Mouse (Mus musculus): ENCODE measurements around the gene Tenm4.

The Tenm4 gene

GRCm38 (mm10) chr7:96476987-96477613 lies 306.1 kb downstream of the Tenm4 start:
- DNase-seq (ENCODE audit: low spot score in 2 of 2): no peak

- no peak for DNase-seq (ENCODE audit: low spot score in 2 of 2)
Measured at GRCm38 (mm10) chr7:96479139-96479538, 308.1 kb downstream of the Tenm4 start.

- DNase-seq (ENCODE audit: low spot score in 2 of 2): no peak
Measured at GRCm38 (mm10) chr7:96480351-96480983, 309.4 kb downstream of the Tenm4 start.

GRCm38 (mm10) chr7:96482953-96483352 lies 311.9 kb downstream of the Tenm4 start:
- DNase-seq (ENCODE audit: low spot score in 2 of 2): no peak

DNA sequence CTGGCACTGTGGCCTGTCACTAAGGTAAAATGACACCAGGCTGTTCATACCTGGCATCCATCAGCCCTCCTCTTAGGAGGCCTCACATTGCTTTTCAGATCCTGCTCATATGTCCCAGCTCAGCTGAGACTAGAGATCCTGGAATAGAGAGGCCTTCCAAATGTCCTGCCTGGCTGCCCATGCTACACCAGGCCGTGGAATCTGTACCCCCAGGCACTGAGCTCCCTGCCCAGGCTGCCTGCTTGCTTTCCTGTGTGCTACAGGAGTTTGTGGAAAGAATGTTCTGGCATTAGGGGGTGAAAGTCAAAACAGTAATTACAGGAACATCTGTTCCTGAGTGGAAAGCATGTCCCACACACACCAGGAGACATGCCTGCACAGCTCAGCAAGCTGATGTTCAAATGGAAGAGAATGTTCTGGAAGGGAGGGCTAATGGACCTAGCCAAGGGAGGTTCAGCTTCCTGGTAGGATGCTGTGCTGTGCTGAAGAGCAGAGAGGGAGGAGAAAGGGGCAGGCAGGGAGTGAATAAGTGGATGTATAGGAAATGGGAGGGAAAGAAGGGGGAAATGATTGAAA lies 313.0 kb downstream of the Tenm4 start:
- no peak for DNase-seq (ENCODE audit: low spot score in 2 of 2)

GRCm38 (mm10) chr7:96489348-96490076 lies 318.5 kb downstream of the Tenm4 start:
- no peak for DNase-seq (ENCODE audit: low spot score in 2 of 2)

DNA sequence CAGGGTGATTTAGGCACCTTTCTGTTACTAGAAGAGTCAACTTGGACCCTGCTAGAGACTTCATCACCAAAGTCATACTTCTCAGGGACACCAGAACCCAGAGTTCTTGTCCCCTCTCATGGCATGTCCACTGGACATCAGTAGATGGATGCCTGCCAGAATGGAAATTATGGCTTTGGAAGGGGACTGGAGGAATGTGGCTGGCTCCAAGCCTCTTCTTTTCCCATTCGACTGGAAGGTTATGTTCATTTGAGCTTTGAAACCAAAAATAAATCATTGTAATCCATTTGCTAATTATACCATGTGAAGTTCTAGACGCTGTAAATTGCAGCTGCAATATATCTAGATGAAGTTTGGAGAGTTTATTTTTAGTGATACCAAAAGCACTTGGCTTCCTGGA lies 320.9 kb downstream of the Tenm4 start:
- DNase-seq (ENCODE audit: low spot score in 2 of 2): no peak

DNA sequence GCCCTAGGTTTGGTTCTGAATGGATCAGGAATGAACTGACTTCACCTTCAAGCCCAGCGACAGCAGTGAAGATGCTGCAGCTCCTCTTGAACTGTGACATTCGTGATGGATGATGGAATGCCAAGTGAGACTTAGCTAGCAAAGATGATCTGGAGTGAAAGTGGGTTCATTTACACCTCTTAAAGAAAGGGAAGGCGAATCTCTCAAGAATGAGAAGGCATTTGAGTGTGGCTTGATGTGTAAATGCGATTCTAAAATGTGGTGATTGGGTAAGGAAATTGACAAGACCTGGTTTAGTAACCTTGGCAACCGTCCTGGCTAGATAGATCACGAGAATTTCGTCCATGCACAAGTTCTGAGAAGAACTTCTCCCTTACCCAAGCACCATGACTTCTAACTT lies 321.6 kb downstream of the Tenm4 start:
- no peak for DNase-seq (ENCODE audit: low spot score in 2 of 2)

GRCm38 (mm10) chr7:96494057-96494456 lies 323.0 kb downstream of the Tenm4 start:
- DNase-seq (ENCODE audit: low spot score in 2 of 2): no peak

GRCm38 (mm10) chr7:96500108-96500507 lies 329.1 kb downstream of the Tenm4 start:
- no peak for DNase-seq (ENCODE audit: low spot score in 2 of 2)

DNA sequence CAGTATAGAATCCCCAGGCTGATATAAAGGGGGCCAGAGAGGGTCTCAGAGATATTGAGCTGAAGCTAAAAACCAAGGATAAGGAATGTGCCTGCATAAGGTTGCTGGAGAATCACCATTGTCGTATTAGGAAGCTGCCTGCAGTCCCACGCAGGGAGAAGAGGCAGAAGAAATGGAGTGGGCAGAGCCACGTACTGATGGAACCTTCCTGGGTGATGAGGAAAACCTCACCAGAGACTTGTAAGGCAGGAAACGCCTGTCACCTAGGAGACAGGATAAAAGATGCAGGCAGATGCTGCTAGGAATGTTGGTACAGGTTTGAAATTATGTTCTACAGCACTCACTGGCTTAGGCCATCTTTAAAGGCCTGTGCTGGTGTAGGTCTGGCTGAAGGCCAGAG lies 329.8 kb downstream of the Tenm4 start:
- no peak for DNase-seq (ENCODE audit: low spot score in 2 of 2)

GRCm38 (mm10) chr7:96502321-96502973 lies 331.4 kb downstream of the Tenm4 start:
- no peak for DNase-seq (ENCODE audit: low spot score in 2 of 2)

- no peak for DNase-seq (ENCODE audit: low spot score in 2 of 2)
Measured at GRCm38 (mm10) chr7:96505538-96505937, 334.5 kb downstream of the Tenm4 start.

DNA sequence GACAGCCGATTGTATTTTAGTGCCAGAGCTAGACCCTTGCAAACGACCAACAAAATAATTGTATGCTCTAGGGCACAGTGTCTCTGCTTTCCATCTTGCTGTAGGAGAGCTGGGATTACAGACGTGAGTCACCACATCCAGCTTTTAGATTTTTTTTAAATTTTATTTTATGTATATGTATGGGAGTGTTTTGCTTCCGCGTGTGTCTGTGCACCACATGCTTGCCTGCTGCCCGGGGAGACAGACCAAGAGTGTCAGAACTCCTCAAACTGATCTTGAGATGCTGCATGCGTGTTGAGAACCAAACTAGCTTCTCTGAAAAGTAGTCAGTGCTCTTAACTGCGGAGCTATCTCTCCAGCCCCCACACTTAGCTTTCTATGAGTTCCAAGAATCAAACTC lies 336.0 kb downstream of the Tenm4 start:
- no peak for DNase-seq (ENCODE audit: low spot score in 2 of 2)

DNA sequence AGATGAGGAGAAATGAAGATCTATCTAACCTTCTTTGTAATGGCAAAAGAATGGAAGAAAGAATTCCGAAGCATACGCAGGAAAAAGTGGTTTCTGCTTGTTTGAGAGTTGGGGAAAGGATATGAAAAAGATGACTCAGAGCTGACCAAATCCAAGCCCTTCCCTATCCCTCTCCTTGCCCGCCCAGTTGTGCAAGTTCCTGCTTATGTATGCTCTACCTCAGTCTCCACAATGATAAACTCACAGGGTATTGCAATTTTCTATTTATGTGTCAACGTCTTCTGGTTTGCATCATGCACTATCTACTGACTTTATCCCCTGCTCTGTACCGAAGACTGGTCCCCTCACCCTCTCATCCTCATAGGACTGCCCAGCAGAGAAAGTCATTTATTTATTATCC lies 339.4 kb downstream of the Tenm4 start:
- DNase-seq (ENCODE audit: low spot score in 2 of 2): no peak

GRCm38 (mm10) chr7:96511018-96511609 lies 340.1 kb downstream of the Tenm4 start:
- DNase-seq (ENCODE audit: low spot score in 2 of 2): no peak

- DNase-seq (ENCODE audit: low spot score in 2 of 2): no peak
Measured at GRCm38 (mm10) chr7:96511953-96512511, 341.0 kb downstream of the Tenm4 start.

GRCm38 (mm10) chr7:96519216-96519615 lies 348.2 kb downstream of the Tenm4 start:
- no peak for DNase-seq (ENCODE audit: low spot score in 2 of 2)

- no peak for DNase-seq (ENCODE audit: low spot score in 2 of 2)
Measured at GRCm38 (mm10) chr7:96521956-96522355, 350.9 kb downstream of the Tenm4 start.

GRCm38 (mm10) chr7:96523673-96524072 lies 352.6 kb downstream of the Tenm4 start:
- DNase-seq (ENCODE audit: low spot score in 2 of 2): no peak

DNA sequence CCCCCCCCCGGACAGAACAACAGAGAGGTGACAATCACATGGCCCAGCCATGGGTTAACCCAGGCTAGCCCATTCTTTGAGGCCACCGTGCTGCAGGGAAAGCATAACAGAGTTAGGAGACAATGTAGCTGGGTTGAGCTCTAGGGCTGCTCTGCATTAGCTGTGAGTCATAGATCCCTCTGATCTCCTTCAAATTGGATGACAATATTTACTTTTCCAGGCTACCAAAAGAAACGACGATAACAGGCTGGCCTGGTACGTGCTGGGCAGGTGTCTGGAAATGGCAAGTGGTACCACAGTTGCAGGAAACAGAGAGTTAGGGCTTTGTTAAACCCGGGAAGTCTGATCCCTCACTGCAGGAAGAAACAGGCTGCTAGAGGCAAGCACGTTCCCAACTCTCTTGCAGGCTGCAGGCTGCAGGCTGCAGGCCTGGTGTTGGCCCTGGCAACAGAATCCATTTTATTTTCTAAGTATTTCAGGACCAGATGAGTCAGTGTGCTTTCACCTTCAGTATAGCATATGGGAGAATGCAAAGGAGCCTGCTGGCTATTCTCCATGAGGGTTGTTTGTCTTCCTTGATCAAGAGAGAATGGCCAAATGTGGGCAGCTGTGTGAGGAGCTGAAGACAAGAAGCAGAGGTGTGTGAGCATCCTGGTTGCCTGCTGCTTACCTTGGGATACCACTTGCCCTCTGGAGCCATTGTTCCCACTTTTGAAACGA lies 353.6 kb downstream of the Tenm4 start:
- DNase-seq (ENCODE audit: low spot score in 2 of 2): no peak

Data from frontal cortex, postnatal 25 days (tissue).